Mouse (Mus musculus) myocyte (in vitro differentiated cells): ENCODE measurements at regions not wholly inside any gene's neighbourhood (a gene's known extent, or its start where the extent isn't known, plus 50 kb on each side); places are given as distances from the start of the nearest gene placed in this dataset.

Experiments used
- H3K27me3 ChIP-seq: one replicate; pipeline ENCODE4 v1.6.1; 2011; ENCODE audit not compliant: control insufficient read depth, insufficient read depth, insufficient read length
- H3K36me3 ChIP-seq: one replicate; pipeline ENCODE4 v1.6.1; 2011; ENCODE audit not compliant: control insufficient read depth, insufficient read depth
- H3K4me2 ChIP-seq: one replicate; pipeline ENCODE4 v1.6.1; 2011; ENCODE audit warnings: low read depth, control low read depth
- H3K4me3 ChIP-seq: one replicate; pipeline ENCODE4 v1.5.1; 2011; ENCODE audit warnings: mild to moderate bottlenecking, control low read depth, moderate library complexity
- H3K79me2 ChIP-seq: one replicate; pipeline ENCODE4 v1.6.1; 2011; ENCODE audit not compliant: control insufficient read depth, insufficient read depth
- H3ac ChIP-seq: one replicate; pipeline ENCODE4 v1.6.1; 2011; ENCODE audit not compliant: control insufficient read depth, insufficient read length
- CEBPB ChIP-seq: IDR thresholded peaks from 2 replicates; pipeline ENCODE4 v1.6.1; 2011; ENCODE audit warnings: mild to moderate bottlenecking, moderate library complexity; ENCODE audit not compliant: poor library complexity, insufficient read depth, severe bottlenecking
- E2F4 ChIP-seq: IDR thresholded peaks from one replicate; pipeline ENCODE4 v1.6.1; 2011; ENCODE audit warnings: mild to moderate bottlenecking, control low read depth, moderate library complexity; ENCODE audit not compliant: insufficient read depth
- MAX ChIP-seq: IDR thresholded peaks from one replicate; pipeline ENCODE4 v1.6.1; 2011; ENCODE audit warnings: low read depth, mild to moderate bottlenecking, control low read depth
- MYOD1 ChIP-seq, 3 experiments: IDR thresholded peaks; one replicate each; pipeline ENCODE4 v1.6.1; 2011; ENCODE audit warnings: control low read depth in 2 of 3, low read depth in 2 of 3, mild to moderate bottlenecking in 2 of 3, moderate library complexity in 1 of 3; ENCODE audit not compliant: insufficient read length in 2 of 3, control insufficient read depth in 1 of 3
- MYOG ChIP-seq, 3 experiments: IDR thresholded peaks; one replicate each; pipeline ENCODE4 v1.6.1; 2011; ENCODE audit warnings: control low read depth in 2 of 3, low read depth in 2 of 3, mild to moderate bottlenecking in 2 of 3; ENCODE audit not compliant: insufficient read length in 2 of 3, control insufficient read depth in 1 of 3, insufficient read depth in 1 of 3
- POLR2A ChIP-seq: IDR thresholded peaks from one replicate; pipeline ENCODE4 v1.6.1; 2011; ENCODE audit warnings: low read depth, mild to moderate bottlenecking, control low read depth, moderate library complexity; ENCODE audit not compliant: insufficient read length
- POLR2AphosphoS2 ChIP-seq: IDR thresholded peaks from one replicate; pipeline ENCODE4 v1.6.1; 2011; ENCODE audit warnings: low read depth, control low read depth; ENCODE audit not compliant: insufficient read length
- REST ChIP-seq: IDR thresholded peaks from one replicate; pipeline ENCODE4 v1.6.1; 2011; ENCODE audit warnings: mild to moderate bottlenecking, control low read depth, moderate library complexity; ENCODE audit not compliant: insufficient read depth, insufficient read length
- SRF ChIP-seq: IDR thresholded peaks from one replicate; pipeline ENCODE4 v1.6.1; 2011; ENCODE audit warnings: low read depth; ENCODE audit not compliant: control insufficient read depth, insufficient read length
- TCF12 ChIP-seq: IDR thresholded peaks from one replicate; pipeline ENCODE4 v1.6.1; 2011; ENCODE audit warnings: mild to moderate bottlenecking, control low read depth; ENCODE audit not compliant: poor library complexity, insufficient read depth, severe bottlenecking
- TCF3 ChIP-seq: IDR thresholded peaks from one replicate; pipeline ENCODE4 v1.6.1; 2011; ENCODE audit warnings: low read depth, control low read depth; ENCODE audit not compliant: insufficient read length
- USF1 ChIP-seq: IDR thresholded peaks from one replicate; pipeline ENCODE4 v1.6.1; 2011; ENCODE audit warnings: low read depth, mild to moderate bottlenecking, control low read depth, moderate library complexity

GRCm38 (mm10) chr9:82759979-82760378 is 69.4 kb upstream of the Irak1bp1 start:
- H3K4me3 ChIP-seq: no peak overlapping the region
- H3ac ChIP-seq: no peak overlapping the region
- TF ChIP-seq POLR2AphosphoS2: no peak
- no peak for TF ChIP-seq USF1
- no peak for TF ChIP-seq CEBPB
- TF ChIP-seq POLR2A: no peak
- TF ChIP-seq SRF: no peak
- no peak for TF ChIP-seq REST
- TF ChIP-seq MYOG (IDR thresholded peaks at IDR 0.05; ENCODE audit: control insufficient read depth in 1 of 3, insufficient read depth in 1 of 3, insufficient read length in 2 of 3, low read depth in 2 of 3): no peak
- TF ChIP-seq TCF3: no peak
- no peak for TF ChIP-seq TCF12
- no peak for TF ChIP-seq MAX
- no peak for TF ChIP-seq E2F4
- no peak for TF ChIP-seq MYOD1 (IDR thresholded peaks at IDR 0.05; ENCODE audit: control insufficient read depth in 1 of 3, insufficient read length in 2 of 3, low read depth in 2 of 3)
- no peaks in the 10 kb centered on the region for H3K36me3 ChIP-seq
- H3K27me3 ChIP-seq: no peaks in the 10 kb centered on the region
- H3K4me2 ChIP-seq: no peak overlapping the region
- H3K79me2 ChIP-seq: no peaks in the 10 kb centered on the region

GRCm38 (mm10) chr9:82760682-82761468 is 68.5 kb upstream of the Irak1bp1 start:
- no peak overlapping the region for H3K4me2 ChIP-seq
- no peak overlapping the region for H3K4me3 ChIP-seq
- no peak overlapping the region for H3ac ChIP-seq
- no peaks in the 10 kb centered on the region for H3K36me3 ChIP-seq
- no peak for TF ChIP-seq USF1
- TF ChIP-seq POLR2AphosphoS2: no peak
- TF ChIP-seq REST: no peak
- no peak for TF ChIP-seq TCF3
- TF ChIP-seq MYOD1 (IDR thresholded peaks at IDR 0.05; ENCODE audit: control insufficient read depth in 1 of 3, insufficient read length in 2 of 3, low read depth in 2 of 3): no peak
- TF ChIP-seq POLR2A: no peak
- TF ChIP-seq MAX: no peak
- no peak for TF ChIP-seq CEBPB
- TF ChIP-seq TCF12: no peak
- TF ChIP-seq SRF: no peak
- no peak for TF ChIP-seq E2F4
- no peak for TF ChIP-seq MYOG (IDR thresholded peaks at IDR 0.05; ENCODE audit: control insufficient read depth in 1 of 3, insufficient read depth in 1 of 3, insufficient read length in 2 of 3, low read depth in 2 of 3)
- no peaks in the 10 kb centered on the region for H3K27me3 ChIP-seq
- no peaks in the 10 kb centered on the region for H3K79me2 ChIP-seq

- H3K36me3 ChIP-seq: no peaks in the 10 kb centered on the region
- no peak for TF ChIP-seq MYOG (IDR thresholded peaks at IDR 0.05; ENCODE audit: control insufficient read depth in 1 of 3, insufficient read depth in 1 of 3, insufficient read length in 2 of 3, low read depth in 2 of 3)
- TF ChIP-seq CEBPB: no peak
- TF ChIP-seq REST: no peak
- TF ChIP-seq SRF: no peak
- TF ChIP-seq E2F4: no peak
- no peak for TF ChIP-seq MYOD1 (IDR thresholded peaks at IDR 0.05; ENCODE audit: control insufficient read depth in 1 of 3, insufficient read length in 2 of 3, low read depth in 2 of 3)
- no peak overlapping the region for H3K4me2 ChIP-seq
- no peak overlapping the region for H3K4me3 ChIP-seq
- H3K79me2 ChIP-seq: no peaks in the 10 kb centered on the region
- H3K27me3 ChIP-seq: no peaks in the 10 kb centered on the region
- no peak overlapping the region for H3ac ChIP-seq
These were observed 65.7 kb upstream of the Irak1bp1 start for GRCm38 (mm10) chr9:82763651-82764050.
